Mouse (Mus musculus) frontal cortex, postnatal 25 days (tissue): ENCODE data around the gene Bzw1.

Experiments used
- DNase-seq, 2 experiments: peaks; one replicate each; pipeline ENCODE4 v3.0.0; 2022; ENCODE audit warnings: low spot score in 2 of 2

Bzw1 gene

GRCm38 (mm10) chr1:58396179-58396578 is 3.5 kb downstream of the Bzw1 start:
- no peak for DNase-seq

GRCm38 (mm10) chr1:58397731-58398130 is 5.0 kb downstream of the Bzw1 start:
- no peak for DNase-seq

GRCm38 (mm10) chr1:58401396-58401795 is 8.7 kb downstream of the Bzw1 start:
- no peak for DNase-seq

GRCm38 (mm10) chr1:58403745-58404144 is 11.0 kb downstream of the Bzw1 start:
- DNase-seq = no peak

- no peak for DNase-seq
Observed at GRCm38 (mm10) chr1:58407321-58407720, 14.6 kb downstream of the Bzw1 start.

- DNase-seq = no peak
Observed at GRCm38 (mm10) chr1:58408141-58408540, 15.4 kb downstream of the Bzw1 start.

GRCm38 (mm10) chr1:58409553-58410197 is 17.0 kb downstream of the Bzw1 start:
- DNase-seq = no peak

- no peak for DNase-seq
Observed at GRCm38 (mm10) chr1:58410198-58410588, 17.5 kb downstream of the Bzw1 start.

- DNase-seq = no peak
Observed at GRCm38 (mm10) chr1:58410776-58411175, 18.1 kb downstream of the Bzw1 start.

- no peak for DNase-seq
Observed at GRCm38 (mm10) chr1:58415442-58415841, 22.7 kb downstream of the Bzw1 start.

- DNase-seq = no peak
Observed at GRCm38 (mm10) chr1:58416048-58416447, 23.4 kb downstream of the Bzw1 start.

GRCm38 (mm10) chr1:58420032-58420431 is 27.3 kb downstream of the Bzw1 start:
- DNase-seq = no peak

GRCm38 (mm10) chr1:58420961-58421360 is 28.3 kb downstream of the Bzw1 start:
- no peak for DNase-seq

- no peak for DNase-seq
Observed at GRCm38 (mm10) chr1:58422879-58423278, 30.2 kb downstream of the Bzw1 start.

GRCm38 (mm10) chr1:58423371-58424248 is 30.9 kb downstream of the Bzw1 start, which contains the start of gene Clk1:
Gene Clk1 (minus strand): TSS chr1:58424066.
- peak; percentile 93 to 95 for DNase-seq

- no peak for DNase-seq
Observed at GRCm38 (mm10) chr1:58424551-58424950, 31.9 kb downstream of the Bzw1 start.

GRCm38 (mm10) chr1:58444691-58445090 is 52.0 kb downstream of the Bzw1 start:
- DNase-seq = no peak

GRCm38 (mm10) chr1:58445143-58445722 is 52.5 kb downstream of the Bzw1 start, which contains the start of the genes Nif3l1 and Ppil3:
Gene Nif3l1 (plus strand): TSS chr1:58445151.
Gene Ppil3 (minus strand): TSS chr1:58445486.
- DNase-seq = peak; percentile 76 to 84

GRCm38 (mm10) chr1:58445861-58446260 is 53.2 kb downstream of the Bzw1 start:
- DNase-seq = no peak

- no peak for DNase-seq
Observed at GRCm38 (mm10) chr1:58447766-58448165, 55.1 kb downstream of the Bzw1 start.

GRCm38 (mm10) chr1:58448396-58448795 is 55.7 kb downstream of the Bzw1 start:
- no peak for DNase-seq

- no peak for DNase-seq
Observed at GRCm38 (mm10) chr1:58454316-58454715, 61.6 kb downstream of the Bzw1 start.
